In genomic region chr9:120774772-120775171, GRCm38 (mm10) we compare ENCODE assay signal across 21 mouse cellular contexts.
A peak's percentile ranks its signal among the peaks of the same experiment; 100 is the strongest.
DNase-seq lines count a peak whose midpoint lies in the region; ATAC-seq and TF ChIP-seq lines count a peak whose summit lies in the region.
"Had no signal": no experiment of that assay in that cellular context is flagged by ENCODE, and none has a peak within 500 bp of the region (broad histone marks: within the 10 kb centered on the region; RNA-seq: fewer than 3 reads in every experiment).

No protein-coding gene starts in this region.

- H3K4me3 ChIP-seq in forebrain, embryonic 11.5 days (ENCODE audit: low read depth, low read length), result no peak overlapping the region
- no peak overlapping the region for H3K4me3 ChIP-seq in forebrain, embryonic 14.5 days (ENCODE audit: low read depth, low read length)
- H3K4me3 ChIP-seq in kidney, postnatal 0 days (replicated peaks; ENCODE audit: low read depth, low read length), result no peak overlapping the region
- no peak overlapping the region for H3K4me3 ChIP-seq in kidney, embryonic 16.5 days (ENCODE audit: low read length)
- H3K4me3 ChIP-seq in lung, embryonic 15.5 days, result no peak overlapping the region
- H3K4me3 ChIP-seq in stomach, postnatal 0 days (ENCODE audit: low read depth, low read length), result no peak overlapping the region
- H3K4me3 ChIP-seq: forebrain, embryonic 10.5 days; heart, embryonic 12.5 days; hindbrain, embryonic 13.5 days; left cerebral cortex, adult 2 months; limb, embryonic 15.5 days; midbrain, embryonic 10.5 days; myocyte; neural tube, embryonic 13.5 days had no signal

- 38% methylated on average over 1 of the region's 1 CpGs for WGBS in forebrain, embryonic 11.5 days
- WGBS in forebrain, embryonic 14.5 days, result 54% methylated on average over 1 of the region's 1 CpGs
- WGBS in kidney, postnatal 0 days, result 10% methylated on average over 1 of the region's 1 CpGs
- 19% methylated on average over 1 of the region's 1 CpGs for WGBS in kidney, embryonic 16.5 days
- WGBS in lung, embryonic 15.5 days, result 10% methylated on average over 1 of the region's 1 CpGs
- 31% methylated on average over 1 of the region's 1 CpGs for whole genome bisulfite sequencing in stomach, postnatal 0 days

- ATAC-seq in forebrain, embryonic 11.5 days (replicated peaks; ENCODE audit: low FRiP score), result no peak
- ATAC-seq in forebrain, embryonic 14.5 days, result no peak
- ATAC-seq in kidney, postnatal 0 days (replicated peaks; ENCODE audit: low FRiP score, low read depth), result no peak
- no peak for ATAC-seq in kidney, embryonic 16.5 days (ENCODE audit: low FRiP score, low TSS enrichment)
- ATAC-seq in lung, embryonic 15.5 days (ENCODE audit: borderline replicate concordance, extremely low read depth, low FRiP score, low TSS enrichment), result 0 out of 2 replicates have a peak, but pooled peaks have one; percentile 31
- ATAC-seq in stomach, postnatal 0 days (ENCODE audit: low FRiP score, low TSS enrichment), result no peak
- ATAC-seq: midbrain, embryonic 16.5 days had no signal

- H3K9ac ChIP-seq in forebrain, embryonic 11.5 days (ENCODE audit: low read length), result no peak overlapping the region
- no peak overlapping the region for H3K9ac ChIP-seq in forebrain, embryonic 14.5 days (ENCODE audit: low read length)
- 0 out of 2 replicates have a peak overlapping the region, but pooled peaks have one; percentile 18 for H3K9ac ChIP-seq in kidney, postnatal 0 days (ENCODE audit: low read depth, low read length)
- no peak overlapping the region for H3K9ac ChIP-seq in kidney, embryonic 16.5 days (replicated peaks; ENCODE audit: low read length)
- no peak overlapping the region for H3K9ac ChIP-seq in lung, embryonic 15.5 days
- H3K9ac ChIP-seq in stomach, postnatal 0 days (ENCODE audit: low read length), result no peak overlapping the region
- H3K9ac ChIP-seq: heart, embryonic 12.5 days; hindbrain, embryonic 13.5 days; limb, embryonic 15.5 days; neural tube, embryonic 13.5 days had no signal

- no peak overlapping the region for H3K4me2 ChIP-seq in forebrain, embryonic 11.5 days (ENCODE audit: low read depth, low read length, severe bottlenecking)
- H3K4me2 ChIP-seq in forebrain, embryonic 14.5 days (ENCODE audit: low read length), result no peak overlapping the region
- H3K4me2 ChIP-seq in kidney, postnatal 0 days (ENCODE audit: low read length), result no peak overlapping the region
- no peak overlapping the region for H3K4me2 ChIP-seq in kidney, embryonic 16.5 days (replicated peaks; ENCODE audit: low read depth, low read length)
- no peak overlapping the region for H3K4me2 ChIP-seq in lung, embryonic 15.5 days
- H3K4me2 ChIP-seq in stomach, postnatal 0 days (replicated peaks; ENCODE audit: low read depth), result no peak overlapping the region
- H3K4me2 ChIP-seq: heart, embryonic 12.5 days; hindbrain, embryonic 13.5 days; limb, embryonic 15.5 days; neural tube, embryonic 13.5 days had no signal

- no peak for TF ChIP-seq EP300 in stomach, postnatal 0 days (optimal IDR thresholded peaks at IDR 0.05)

- no peaks in the 10 kb centered on the region for H3K4me1 ChIP-seq in forebrain, embryonic 11.5 days (replicated peaks; ENCODE audit: control insufficient read depth, insufficient read depth, low read length)
- 0 out of 2 replicates have a peak, but pooled peaks cover 2% of the 10 kb centered on the region for H3K4me1 ChIP-seq in forebrain, embryonic 14.5 days (ENCODE audit: control insufficient read depth, insufficient read depth, low read length)
- peaks cover 18% of the 10 kb centered on the region for H3K4me1 ChIP-seq in kidney, postnatal 0 days (replicated peaks; ENCODE audit: insufficient read depth, low read length)
- H3K4me1 ChIP-seq in kidney, embryonic 16.5 days (ENCODE audit: insufficient read depth, low read length), result peaks cover 40% of the 10 kb centered on the region
- peaks cover 57% of the 10 kb centered on the region for H3K4me1 ChIP-seq in lung, embryonic 15.5 days
- no peaks in the 10 kb centered on the region; the same call in none of the 2 replicates for H3K4me1 ChIP-seq in stomach, postnatal 0 days (replicated peaks; ENCODE audit: control insufficient read depth, insufficient read depth)

- H3K27ac ChIP-seq in forebrain, embryonic 11.5 days (ENCODE audit: low read depth, low read length), result no peak overlapping the region
- H3K27ac ChIP-seq in forebrain, embryonic 14.5 days (ENCODE audit: low read depth, low read length), result no peak overlapping the region
- no peak overlapping the region for H3K27ac ChIP-seq in kidney, postnatal 0 days
- H3K27ac ChIP-seq in kidney, embryonic 16.5 days (ENCODE audit: low read length), result no peak overlapping the region
- H3K27ac ChIP-seq in lung, embryonic 15.5 days, result no peak overlapping the region
- no peak overlapping the region; the same call in 1 of the 2 replicates for H3K27ac ChIP-seq in stomach, postnatal 0 days (replicated peaks)
- H3K27ac ChIP-seq: forebrain, embryonic 10.5 days; hindbrain, embryonic 13.5 days; left cerebral cortex, adult 2 months; limb, embryonic 15.5 days; midbrain, embryonic 10.5 days; neural tube, embryonic 13.5 days had no signal

- H3K27me3 ChIP-seq in forebrain, embryonic 11.5 days (ENCODE audit: control insufficient read depth, insufficient read depth, low read length), result no peaks in the 10 kb centered on the region
- H3K27me3 ChIP-seq in forebrain, embryonic 14.5 days (replicated peaks; ENCODE audit: control insufficient read depth, insufficient read depth, low read length), result no peaks in the 10 kb centered on the region
- no peaks in the 10 kb centered on the region for H3K27me3 ChIP-seq in kidney, postnatal 0 days (ENCODE audit: insufficient read depth, low read length)
- H3K27me3 ChIP-seq in kidney, embryonic 16.5 days (ENCODE audit: insufficient read depth, low read length), result no peaks in the 10 kb centered on the region
- H3K27me3 ChIP-seq in lung, embryonic 15.5 days, result no peaks in the 10 kb centered on the region
- H3K27me3 ChIP-seq in stomach, postnatal 0 days (ENCODE audit: control insufficient read depth, insufficient read depth, low read length), result no peaks in the 10 kb centered on the region
- H3K27me3 ChIP-seq: heart, embryonic 12.5 days; hindbrain, embryonic 13.5 days; limb, embryonic 15.5 days; neural tube, embryonic 13.5 days had no signal

- no peaks in the 10 kb centered on the region for H3K9me3 ChIP-seq in forebrain, embryonic 11.5 days (ENCODE audit: control insufficient read depth, low read length)
- no peaks in the 10 kb centered on the region for H3K9me3 ChIP-seq in forebrain, embryonic 14.5 days (replicated peaks; ENCODE audit: control insufficient read depth, low read length)
- H3K9me3 ChIP-seq in kidney, postnatal 0 days (replicated peaks; ENCODE audit: low read length), result no peaks in the 10 kb centered on the region
- 0 out of 2 replicates have a peak, but pooled peaks cover 5% of the 10 kb centered on the region for H3K9me3 ChIP-seq in kidney, embryonic 16.5 days (ENCODE audit: low read length)
- no peaks in the 10 kb centered on the region for H3K9me3 ChIP-seq in lung, embryonic 15.5 days
- no peaks in the 10 kb centered on the region for H3K9me3 ChIP-seq in stomach, postnatal 0 days (ENCODE audit: control insufficient read depth, low read length)
- H3K9me3 ChIP-seq: forebrain, embryonic 10.5 days; heart, embryonic 12.5 days; hindbrain, embryonic 13.5 days; limb, embryonic 15.5 days; midbrain, embryonic 10.5 days; neural tube, embryonic 13.5 days had no signal

- peak; percentile 25 for DNase-seq in forebrain, embryonic 11.5 days (ENCODE audit: low spot score)
- no peak for DNase-seq in forebrain, embryonic 14.5 days (ENCODE audit: low spot score)
- peak; percentile 65 for DNase-seq in kidney, postnatal 0 days (ENCODE audit: low spot score)
- DNase-seq in lung, postnatal 14 days, result no peak
- no peak for DNase-seq in stomach, postnatal 0 days (ENCODE audit: low spot score)
- DNase-seq in spleen, adult 18-20 months, result no peak
- DNase-seq: adrenal gland, postnatal 10 days; kidney, adult 18-20 months; retina, postnatal 1 day; right cerebral cortex, postnatal 25 days had no signal

- no peaks in the 10 kb centered on the region for H3K36me3 ChIP-seq in forebrain, embryonic 11.5 days (ENCODE audit: control insufficient read depth, insufficient read depth, low read length)
- no peaks in the 10 kb centered on the region for H3K36me3 ChIP-seq in forebrain, embryonic 14.5 days (ENCODE audit: control insufficient read depth, insufficient read depth, low read length)
- no peaks in the 10 kb centered on the region for H3K36me3 ChIP-seq in kidney, postnatal 0 days (ENCODE audit: insufficient read depth, low read length)
- no peaks in the 10 kb centered on the region for H3K36me3 ChIP-seq in kidney, embryonic 16.5 days (ENCODE audit: insufficient read depth, low read length)
- no peaks in the 10 kb centered on the region for H3K36me3 ChIP-seq in lung, embryonic 15.5 days
- H3K36me3 ChIP-seq in stomach, postnatal 0 days (ENCODE audit: control insufficient read depth, insufficient read depth, low read length), result no peaks in the 10 kb centered on the region
- H3K36me3 ChIP-seq: forebrain, embryonic 10.5 days; heart, embryonic 12.5 days; hindbrain, embryonic 13.5 days; limb, embryonic 15.5 days; midbrain, embryonic 10.5 days; neural tube, embryonic 13.5 days had no signal

- TF ChIP-seq CTCF in kidney, postnatal 0 days (IDR thresholded peaks at IDR 0.05; ENCODE audit: low read depth), result no peak; the same call in 1 of the 2 replicates
- TF ChIP-seq CTCF in stomach, postnatal 0 days (IDR thresholded peaks at IDR 0.05; ENCODE audit: low read depth), result peak; percentile 21; the same call in 1 of the 2 replicates

Comparison
In these comparisons a context has a peak if more than half of its experiments do, and no peak if none do; other contexts are left out.
1. DNase-seq: peak in forebrain, embryonic 11.5 days (single experiment) and kidney, postnatal 0 days (single experiment); none in forebrain, embryonic 14.5 days (single experiment), lung, postnatal 14 days (single experiment), stomach, postnatal 0 days (single experiment) and spleen, adult 18-20 months (0 of 2).